Mouse (Mus musculus) myocyte (in vitro differentiated cells): Measurements from ENCODE around the gene Gabrd.

ENCODE experiments used
- CEBPB ChIP-seq: IDR thresholded peaks from 2 replicates; pipeline ENCODE4 v1.6.1; 2011; ENCODE audit warnings: mild to moderate bottlenecking, moderate library complexity; ENCODE audit not compliant: poor library complexity, insufficient read depth, severe bottlenecking
- E2F4 ChIP-seq: IDR thresholded peaks from one replicate; pipeline ENCODE4 v1.6.1; 2011; ENCODE audit warnings: mild to moderate bottlenecking, control low read depth, moderate library complexity; ENCODE audit not compliant: insufficient read depth
- MAX ChIP-seq: IDR thresholded peaks from one replicate; pipeline ENCODE4 v1.6.1; 2011; ENCODE audit warnings: low read depth, mild to moderate bottlenecking, control low read depth
- MYOD1 ChIP-seq, 3 experiments: IDR thresholded peaks; one replicate each; pipeline ENCODE4 v1.6.1; 2011; ENCODE audit warnings: control low read depth in 2 of 3, low read depth in 2 of 3, mild to moderate bottlenecking in 2 of 3, moderate library complexity in 1 of 3; ENCODE audit not compliant: insufficient read length in 2 of 3, control insufficient read depth in 1 of 3
- MYOG ChIP-seq, 3 experiments: IDR thresholded peaks; one replicate each; pipeline ENCODE4 v1.6.1; 2011; ENCODE audit warnings: control low read depth in 2 of 3, low read depth in 2 of 3, mild to moderate bottlenecking in 2 of 3; ENCODE audit not compliant: insufficient read length in 2 of 3, control insufficient read depth in 1 of 3, insufficient read depth in 1 of 3
- POLR2A ChIP-seq: IDR thresholded peaks from one replicate; pipeline ENCODE4 v1.6.1; 2011; ENCODE audit warnings: low read depth, mild to moderate bottlenecking, control low read depth, moderate library complexity; ENCODE audit not compliant: insufficient read length
- POLR2AphosphoS2 ChIP-seq: IDR thresholded peaks from one replicate; pipeline ENCODE4 v1.6.1; 2011; ENCODE audit warnings: low read depth, control low read depth; ENCODE audit not compliant: insufficient read length
- REST ChIP-seq: IDR thresholded peaks from one replicate; pipeline ENCODE4 v1.6.1; 2011; ENCODE audit warnings: mild to moderate bottlenecking, control low read depth, moderate library complexity; ENCODE audit not compliant: insufficient read depth, insufficient read length
- SRF ChIP-seq: IDR thresholded peaks from one replicate; pipeline ENCODE4 v1.6.1; 2011; ENCODE audit warnings: low read depth; ENCODE audit not compliant: control insufficient read depth, insufficient read length
- TCF12 ChIP-seq: IDR thresholded peaks from one replicate; pipeline ENCODE4 v1.6.1; 2011; ENCODE audit warnings: mild to moderate bottlenecking, control low read depth; ENCODE audit not compliant: poor library complexity, insufficient read depth, severe bottlenecking
- TCF3 ChIP-seq: IDR thresholded peaks from one replicate; pipeline ENCODE4 v1.6.1; 2011; ENCODE audit warnings: low read depth, control low read depth; ENCODE audit not compliant: insufficient read length
- USF1 ChIP-seq: IDR thresholded peaks from one replicate; pipeline ENCODE4 v1.6.1; 2011; ENCODE audit warnings: low read depth, mild to moderate bottlenecking, control low read depth, moderate library complexity

DNA sequence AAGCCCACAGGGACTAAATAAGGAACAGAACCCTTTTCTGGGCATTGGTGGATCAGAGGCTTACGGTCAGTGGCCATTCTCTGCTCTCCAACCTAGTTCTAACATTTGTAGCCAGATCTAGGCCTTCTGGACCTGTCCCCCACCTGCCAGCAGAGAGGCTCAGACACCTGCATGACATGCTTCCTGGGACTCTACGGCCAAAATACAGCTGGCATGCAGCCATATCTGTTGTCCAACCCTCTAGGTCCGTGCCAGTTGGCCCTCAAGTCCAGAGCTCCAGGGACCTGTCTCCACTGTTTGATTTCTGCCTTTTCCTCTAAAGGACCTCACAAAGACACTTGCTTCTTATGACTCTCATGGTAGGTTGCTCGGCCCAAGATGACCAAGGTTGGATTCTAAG lies 1.2 kb downstream of the Gabrd start:
- no peak for TF ChIP-seq POLR2A
- TF ChIP-seq POLR2AphosphoS2: no peak
- TF ChIP-seq CEBPB: no peak
- no peak for TF ChIP-seq USF1
- TF ChIP-seq MAX: no peak
- TF ChIP-seq TCF12: no peak
- TF ChIP-seq E2F4: no peak
- TF ChIP-seq REST: no peak
- TF ChIP-seq MYOG (IDR thresholded peaks at IDR 0.05; ENCODE audit: control insufficient read depth in 1 of 3, insufficient read depth in 1 of 3, insufficient read length in 2 of 3, low read depth in 2 of 3): no peak
- no peak for TF ChIP-seq MYOD1 (IDR thresholded peaks at IDR 0.05; ENCODE audit: control insufficient read depth in 1 of 3, insufficient read length in 2 of 3, low read depth in 2 of 3)
- no peak for TF ChIP-seq SRF
- no peak for TF ChIP-seq TCF3
